Mouse (Mus musculus): ENCODE results near the gene Ppp6r2. TPM values are rescaled to one million over a fixed set of nuclear protein-coding genes. Genes with fewer than 3 reads are reported as not detected.

Gene Ppp6r2
- polyA plus RNA-seq, 1 experiment from 2014 or later, result 63.7 TPM

GRCm38 (mm10) chr15:89277366-89277765 is 66.0 kb downstream of the Ppp6r2 start:
- no peak overlapping the region for H3K27ac ChIP-seq (replicated peaks)
- no peaks in the 10 kb centered on the region for H3K4me1 ChIP-seq
- no peak for ATAC-seq (ENCODE audit: low FRiP score, low read depth)
- WGBS, result 95% methylated on average over 4 of the region's 4 CpGs
- H3K27me3 ChIP-seq, result no peaks in the 10 kb centered on the region
- no peaks in the 10 kb centered on the region for H3K9me3 ChIP-seq
- no peak overlapping the region for H3K4me3 ChIP-seq
- H3K4me2 ChIP-seq (replicated peaks), result no peak overlapping the region
- peaks cover 90% of the 10 kb centered on the region for H3K36me3 ChIP-seq
- H3K9ac ChIP-seq (replicated peaks), result no peak overlapping the region

- no peak overlapping the region for H3K9ac ChIP-seq (replicated peaks)
- H3K4me3 ChIP-seq, result no peak overlapping the region
- no peak for ATAC-seq (ENCODE audit: low FRiP score, low read depth)
- no peaks in the 10 kb centered on the region for H3K27me3 ChIP-seq
- H3K27ac ChIP-seq (replicated peaks), result no peak overlapping the region
- H3K4me2 ChIP-seq (replicated peaks), result no peak overlapping the region
- no peaks in the 10 kb centered on the region for H3K9me3 ChIP-seq
- H3K36me3 ChIP-seq, result peaks cover 95% of the 10 kb centered on the region
- H3K4me1 ChIP-seq, result no peaks in the 10 kb centered on the region
- 84% methylated on average over 6 of the region's 6 CpGs for WGBS
These were observed 71.2 kb downstream of the Ppp6r2 start for GRCm38 (mm10) chr15:89282546-89282945.

- H3K27me3 ChIP-seq, result no peaks in the 10 kb centered on the region
- peaks cover 95% of the 10 kb centered on the region for H3K36me3 ChIP-seq
- H3K4me1 ChIP-seq, result no peaks in the 10 kb centered on the region
- 75% methylated on average over 2 of the region's 2 CpGs for WGBS
- no peak overlapping the region for H3K9ac ChIP-seq (replicated peaks)
- no peak overlapping the region for H3K4me2 ChIP-seq (replicated peaks)
- no peak for ATAC-seq (ENCODE audit: low FRiP score, low read depth)
- H3K4me3 ChIP-seq, result no peak overlapping the region
- H3K9me3 ChIP-seq, result no peaks in the 10 kb centered on the region
- H3K27ac ChIP-seq (replicated peaks), result no peak overlapping the region
These were observed 72.7 kb downstream of the Ppp6r2 start for GRCm38 (mm10) chr15:89284094-89284493.

DNA sequence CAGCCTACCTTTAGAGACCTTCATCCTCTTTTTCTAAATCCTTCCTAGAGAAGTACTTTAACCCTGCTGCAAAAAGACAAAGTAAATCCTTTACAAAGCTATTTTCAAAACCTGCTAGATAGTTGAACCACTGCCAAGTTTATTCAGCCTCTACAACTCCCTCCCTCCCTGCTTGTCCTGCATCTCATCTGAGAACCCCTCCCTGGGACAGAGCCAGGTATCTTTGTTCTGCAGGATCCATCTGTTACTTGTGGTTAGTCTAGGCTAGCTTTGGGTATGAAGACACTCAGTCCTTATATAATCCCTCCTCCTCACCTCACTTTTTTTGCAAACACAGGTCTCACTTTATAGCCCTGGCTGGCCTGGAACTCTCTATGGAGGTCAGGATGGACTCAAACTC is 73.7 kb downstream of the Ppp6r2 start:
- Histone ChIP-seq H3K9me3 (no peaks in the 10 kb centered on the region), H3K27me3 (no peaks in the 10 kb centered on the region), H3K9ac (replicated peaks) (no peak overlapping the region), H3K4me2 (replicated peaks) (no peak overlapping the region), H3K27ac (replicated peaks) (no peak overlapping the region), H3K4me1 (no peaks in the 10 kb centered on the region), H3K4me3 (no peak overlapping the region), H3K36me3 (peaks cover 95% of the 10 kb centered on the region)
- no peak for ATAC-seq (ENCODE audit: low FRiP score, low read depth)

DNA sequence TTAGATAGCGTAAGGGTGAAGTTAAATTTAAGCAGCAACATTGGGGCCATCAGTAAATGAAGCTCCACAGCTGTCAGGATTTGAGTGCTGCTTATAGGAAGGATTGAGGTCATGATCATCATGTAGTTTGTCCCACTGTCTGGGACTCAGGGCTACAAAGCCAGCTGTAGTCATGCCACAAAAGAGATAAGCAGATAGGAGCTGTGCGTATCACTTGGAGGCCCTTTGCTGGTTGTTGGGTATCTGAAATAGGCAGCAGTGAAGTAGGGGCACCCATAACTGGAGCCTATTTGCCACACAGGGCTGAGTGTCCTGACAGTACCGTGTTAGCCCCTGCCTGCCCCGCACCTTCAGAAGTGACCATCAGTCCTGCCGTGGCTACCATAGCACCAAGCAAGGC is 74.1 kb downstream of the Ppp6r2 start:
- no peak overlapping the region for H3K27ac ChIP-seq (replicated peaks)
- H3K4me1 ChIP-seq, result no peaks in the 10 kb centered on the region
- H3K36me3 ChIP-seq, result peaks cover 95% of the 10 kb centered on the region
- no peaks in the 10 kb centered on the region for H3K27me3 ChIP-seq
- no peak overlapping the region for H3K4me2 ChIP-seq (replicated peaks)
- no peak overlapping the region for H3K4me3 ChIP-seq
- WGBS, result 97% methylated on average over 5 of the region's 5 CpGs
- ATAC-seq (ENCODE audit: low FRiP score, low read depth), result no peak
- H3K9ac ChIP-seq (replicated peaks), result no peak overlapping the region
- H3K9me3 ChIP-seq, result no peaks in the 10 kb centered on the region

GRCm38 (mm10) chr15:89286114-89286513 is 74.8 kb downstream of the Ppp6r2 start:
- H3K4me2 ChIP-seq (replicated peaks), result no peak overlapping the region
- H3K9me3 ChIP-seq, result no peaks in the 10 kb centered on the region
- no peak overlapping the region for H3K4me3 ChIP-seq
- no peak overlapping the region for H3K27ac ChIP-seq (replicated peaks)
- peaks cover 94% of the 10 kb centered on the region for H3K36me3 ChIP-seq
- 86% methylated on average over 7 of the region's 7 CpGs for WGBS
- H3K27me3 ChIP-seq, result no peaks in the 10 kb centered on the region
- no peaks in the 10 kb centered on the region for H3K4me1 ChIP-seq
- no peak overlapping the region for H3K9ac ChIP-seq (replicated peaks)
- no peak for ATAC-seq (ENCODE audit: low FRiP score, low read depth)

GRCm38 (mm10) chr15:89286582-89286981 is 75.2 kb downstream of the Ppp6r2 start:
- no peak overlapping the region for H3K27ac ChIP-seq (replicated peaks)
- no peaks in the 10 kb centered on the region for H3K27me3 ChIP-seq
- no peaks in the 10 kb centered on the region for H3K4me1 ChIP-seq
- 92% methylated on average over 5 of the region's 5 CpGs for WGBS
- H3K36me3 ChIP-seq, result peaks cover 94% of the 10 kb centered on the region
- ATAC-seq (ENCODE audit: low FRiP score, low read depth), result no peak
- no peak overlapping the region for H3K9ac ChIP-seq (replicated peaks)
- H3K9me3 ChIP-seq, result no peaks in the 10 kb centered on the region
- H3K4me3 ChIP-seq, result no peak overlapping the region
- H3K4me2 ChIP-seq (replicated peaks), result no peak overlapping the region

- H3K4me3 ChIP-seq, result no peak overlapping the region
- no peaks in the 10 kb centered on the region for H3K4me1 ChIP-seq
- H3K4me2 ChIP-seq (replicated peaks), result no peak overlapping the region
- H3K9ac ChIP-seq (replicated peaks), result no peak overlapping the region
- no peaks in the 10 kb centered on the region for H3K27me3 ChIP-seq
- 93% methylated on average over 23 of the region's 23 CpGs for WGBS
- no peaks in the 10 kb centered on the region for H3K9me3 ChIP-seq
- H3K27ac ChIP-seq (replicated peaks), result no peak overlapping the region
- no peak for ATAC-seq (ENCODE audit: low FRiP score, low read depth)
- peaks cover 94% of the 10 kb centered on the region for H3K36me3 ChIP-seq
These were observed 76.9 kb downstream of the Ppp6r2 start for GRCm38 (mm10) chr15:89288227-89288767.

DNA sequence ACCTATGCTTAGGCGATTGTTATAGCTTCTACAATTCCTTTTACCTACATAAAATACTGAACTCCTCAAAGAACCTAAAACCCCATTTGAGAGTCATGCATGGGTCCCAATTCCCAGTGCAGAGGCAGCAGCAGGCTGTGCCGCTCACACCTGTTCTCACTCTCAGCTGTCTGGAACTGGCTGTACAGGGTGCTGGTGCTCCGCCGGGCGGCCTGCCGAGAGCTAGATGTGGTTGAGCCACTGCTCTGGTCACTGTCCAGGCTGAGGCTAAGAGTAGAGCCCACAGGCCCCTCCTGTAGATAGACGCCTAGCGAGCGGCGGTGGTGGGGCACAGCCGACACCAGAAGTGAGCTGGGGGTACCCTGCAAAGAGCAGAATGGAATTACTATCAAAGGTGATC is 78.1 kb downstream of the Ppp6r2 start:
- no peak overlapping the region for H3K4me2 ChIP-seq (replicated peaks)
- no peak overlapping the region for H3K9ac ChIP-seq (replicated peaks)
- H3K4me3 ChIP-seq, result no peak overlapping the region
- no peaks in the 10 kb centered on the region for H3K27me3 ChIP-seq
- no peaks in the 10 kb centered on the region for H3K9me3 ChIP-seq
- WGBS, result 96% methylated on average over 11 of the region's 11 CpGs
- peaks cover 94% of the 10 kb centered on the region for H3K36me3 ChIP-seq
- H3K4me1 ChIP-seq, result no peaks in the 10 kb centered on the region
- no peak for ATAC-seq (ENCODE audit: low FRiP score, low read depth)
- no peak overlapping the region for H3K27ac ChIP-seq (replicated peaks)

GRCm38 (mm10) chr15:89291521-89291920 is 80.2 kb downstream of the Ppp6r2 start:
- ATAC-seq (ENCODE audit: low FRiP score, low read depth), result no peak
- Histone ChIP-seq H3K4me3 (no peak overlapping the region), H3K4me1 (no peaks in the 10 kb centered on the region), H3K9ac (replicated peaks) (no peak overlapping the region), H3K9me3 (no peaks in the 10 kb centered on the region), H3K4me2 (replicated peaks) (no peak overlapping the region), H3K27ac (replicated peaks) (no peak overlapping the region), H3K36me3 (peaks cover 96% of the 10 kb centered on the region), H3K27me3 (no peaks in the 10 kb centered on the region)
- WGBS, result 92% methylated on average over 3 of the region's 3 CpGs

- WGBS, result 79% methylated on average over 2 of the region's 2 CpGs
- H3K9ac ChIP-seq (replicated peaks), result no peak overlapping the region
- no peak overlapping the region for H3K4me3 ChIP-seq
- ATAC-seq (ENCODE audit: low FRiP score, low read depth), result no peak
- peaks cover 98% of the 10 kb centered on the region for H3K36me3 ChIP-seq
- no peaks in the 10 kb centered on the region for H3K4me1 ChIP-seq
- no peaks in the 10 kb centered on the region for H3K27me3 ChIP-seq
- H3K4me2 ChIP-seq (replicated peaks), result no peak overlapping the region
- H3K27ac ChIP-seq (replicated peaks), result no peak overlapping the region
- H3K9me3 ChIP-seq, result no peaks in the 10 kb centered on the region
These were observed 81.4 kb downstream of the Ppp6r2 start for GRCm38 (mm10) chr15:89292795-89293194.

DNA sequence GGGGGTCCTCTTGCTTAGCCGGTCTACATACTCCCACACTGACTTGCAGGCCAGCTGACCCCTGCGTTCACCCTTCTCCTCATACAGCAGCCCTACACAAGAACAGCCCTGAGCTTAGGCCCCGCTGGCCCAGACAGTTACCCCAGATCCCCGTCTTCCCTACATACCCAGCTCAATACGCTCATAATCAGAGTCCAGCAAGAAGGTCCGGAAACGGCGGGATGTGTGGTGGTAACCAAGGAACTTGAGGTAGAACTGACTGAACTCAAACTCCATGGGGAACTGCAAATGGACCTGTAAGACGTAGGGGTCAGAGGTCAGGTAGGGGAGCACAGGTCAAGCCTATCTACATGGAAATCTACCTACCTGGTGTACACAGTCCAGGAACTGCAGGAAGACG is 82.4 kb downstream of the Ppp6r2 start:
- no peak overlapping the region for H3K4me2 ChIP-seq (replicated peaks)
- no peak overlapping the region for H3K9ac ChIP-seq (replicated peaks)
- WGBS, result 94% methylated on average over 10 of the region's 10 CpGs
- no peaks in the 10 kb centered on the region for H3K27me3 ChIP-seq
- no peak for ATAC-seq (ENCODE audit: low FRiP score, low read depth)
- no peak overlapping the region for H3K4me3 ChIP-seq
- H3K4me1 ChIP-seq, result no peaks in the 10 kb centered on the region
- H3K36me3 ChIP-seq, result peaks cover 95% of the 10 kb centered on the region
- no peaks in the 10 kb centered on the region for H3K9me3 ChIP-seq
- H3K27ac ChIP-seq (replicated peaks), result no peak overlapping the region

DNA sequence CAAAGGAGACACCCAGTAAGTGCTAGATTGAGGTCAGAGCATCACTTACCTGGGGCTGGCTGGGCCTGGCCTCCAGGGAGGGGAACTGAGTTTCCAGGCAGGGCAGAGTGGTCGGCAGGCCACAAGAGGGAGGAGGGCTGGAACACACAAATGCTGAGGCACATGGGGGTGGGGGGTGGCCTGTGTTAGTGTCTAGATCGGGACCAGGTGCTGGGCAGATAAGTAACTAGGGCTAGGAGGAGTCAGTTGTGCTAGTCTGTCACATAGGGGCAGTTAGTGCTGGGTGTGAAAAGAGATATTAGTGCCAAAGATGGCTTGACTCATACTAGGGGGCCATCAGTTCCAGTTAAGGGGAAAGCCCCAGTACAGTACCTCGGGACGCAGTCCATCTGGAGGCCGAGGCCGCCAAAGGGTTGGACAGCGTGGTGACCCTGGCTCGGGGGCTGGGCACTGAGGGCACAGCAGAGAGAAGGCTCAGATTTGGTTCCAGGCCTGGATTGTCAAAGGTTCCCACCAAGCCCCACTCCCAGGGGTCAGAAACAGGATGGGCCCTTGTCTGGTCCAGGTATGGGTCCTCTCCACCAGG is 84.3 kb downstream of the Ppp6r2 start:
- Histone ChIP-seq H3K4me3 (no peak overlapping the region), H3K27ac (replicated peaks) (no peak overlapping the region), H3K9ac (replicated peaks) (no peak overlapping the region), H3K4me2 (replicated peaks) (no peak overlapping the region), H3K36me3 (peaks cover 94% of the 10 kb centered on the region), H3K9me3 (no peaks in the 10 kb centered on the region), H3K4me1 (no peaks in the 10 kb centered on the region), H3K27me3 (no peaks in the 10 kb centered on the region)
- WGBS, result 94% methylated on average over 8 of the region's 8 CpGs
- no peak for ATAC-seq (ENCODE audit: low FRiP score, low read depth)
